Mouse (Mus musculus) cerebellum, adult 9-11 months (tissue): Measurements from ENCODE around the gene Tmem168.
A peak's percentile ranks its signal among the peaks of the same experiment; 100 is the strongest.

Experiments used
- DNase-seq: peaks from one replicate; pipeline ENCODE4 v3.0.0; 2022

The Tmem168 gene

GRCm38 (mm10) chr6:13584788-13585187 is 23.1 kb downstream of the Tmem168 start:
- no peak for DNase-seq

GRCm38 (mm10) chr6:13582075-13582474 is 25.8 kb downstream of the Tmem168 start:
- DNase-seq: no peak

GRCm38 (mm10) chr6:13565734-13566133 is 42.2 kb downstream of the Tmem168 start:
- DNase-seq: no peak

GRCm38 (mm10) chr6:13555266-13555665 is 52.6 kb downstream of the Tmem168 start:
- DNase-seq: no peak

- DNase-seq: peak; percentile 16
These were observed 66.1 kb downstream of the Tmem168 start for GRCm38 (mm10) chr6:13541761-13542160.

- no peak for DNase-seq
These were observed 70.5 kb downstream of the Tmem168 start for GRCm38 (mm10) chr6:13537275-13537964.
